Mouse (Mus musculus) hindbrain, embryonic 13.5 days (tissue): ENCODE measurements around the gene Mef2a. TPM values are rescaled to one million over a fixed set of nuclear protein-coding genes. Genes with fewer than 3 reads are reported as not detected.

Experiments
- ATAC-seq: fragments of 200-750 bp; cut with Nextera tagmentation; 2 replicates; pipeline ENCODE4 v1.8.0; 2017; ENCODE audit warnings: moderate TSS enrichment; ENCODE audit not compliant: low FRiP score
- H3K27ac ChIP-seq: fragments of 300-500 bp; sonication (generic); 2 replicates; pipeline ENCODE4 v1.5.1; 2015; ENCODE audit warnings: inconsistent platforms, mild to moderate bottlenecking, moderate library complexity
- H3K27me3 ChIP-seq: fragments of 300-500 bp; sonication (generic); 2 replicates; pipeline ENCODE4 v1.6.1; 2015; ENCODE audit warnings: mild to moderate bottlenecking, inconsistent platforms
- H3K36me3 ChIP-seq: fragments of 300-500 bp; sonication (generic); 2 replicates; pipeline ENCODE4 v1.6.1; 2015; ENCODE audit warnings: mild to moderate bottlenecking, inconsistent platforms
- H3K4me1 ChIP-seq: fragments of 300-500 bp; sonication (generic); replicated peaks from 2 replicates; pipeline ENCODE4 v1.6.1; 2015; ENCODE audit warnings: inconsistent platforms
- H3K4me2 ChIP-seq: fragments of 300-500 bp; sonication (generic); 2 replicates; pipeline ENCODE4 v1.6.1; 2015; ENCODE audit warnings: inconsistent platforms, mild to moderate bottlenecking, moderate library complexity
- H3K4me3 ChIP-seq: fragments of 300-500 bp; sonication (generic); 2 replicates; pipeline ENCODE4 v1.5.1; 2015; ENCODE audit warnings: mild to moderate bottlenecking, inconsistent platforms
- H3K9ac ChIP-seq: fragments of 300-500 bp; sonication (generic); 2 replicates; pipeline ENCODE4 v1.6.1; 2015; ENCODE audit warnings: mild to moderate bottlenecking, inconsistent platforms
- H3K9me3 ChIP-seq: fragments of 300-500 bp; sonication (generic); 2 replicates; pipeline ENCODE4 v1.6.1; 2016; ENCODE audit warnings: inconsistent platforms
- WGBS: fragments of 180-500 bp; shearing (Covaris S2); methylation state at CpG from one replicate; pipeline ENCODE4 v1.1.7; 2015; 5-methylcytosine and 5-hydroxymethylcytosine counted together
- polyA plus RNA-seq: library from polyadenylated mRNA; unstranded; fragments of >200 nt; fragmentation: Nextera tagmentation; extraction: Ambion mirVana; gene quantifications from 2 replicates; pipeline ENCODE4 v1.2.1, GENCODE M21; 2015

Gene Mef2a
- 36.9 and 37.8 TPM in 2 replicates for polyA plus RNA-seq

- H3K27me3 ChIP-seq, result no peaks in the 10 kb centered on the region
- H3K4me3 ChIP-seq, result peak within 1 kb of the TSS; percentile 93
- ATAC-seq, result peak; percentile 94
- H3K36me3 ChIP-seq, result no peaks in the 10 kb centered on the region
- H3K9ac ChIP-seq, result peak within 1 kb of the TSS; percentile 98
- no peaks in the 10 kb centered on the region for H3K9me3 ChIP-seq
- peak within 1 kb of the TSS; percentile 100 for H3K27ac ChIP-seq
- H3K4me2 ChIP-seq, result peak within 1 kb of the TSS; percentile 91
- WGBS, result under 1% methylated on average over 78 of the region's 89 CpGs
- H3K4me1 ChIP-seq, result peaks cover 23% of the 10 kb centered on the region
Measured at GRCm38 (mm10) chr7:67372729-67373583, at the start of gene Mef2a. Mef2a (minus strand) TSS chr7:67372858.

DNA sequence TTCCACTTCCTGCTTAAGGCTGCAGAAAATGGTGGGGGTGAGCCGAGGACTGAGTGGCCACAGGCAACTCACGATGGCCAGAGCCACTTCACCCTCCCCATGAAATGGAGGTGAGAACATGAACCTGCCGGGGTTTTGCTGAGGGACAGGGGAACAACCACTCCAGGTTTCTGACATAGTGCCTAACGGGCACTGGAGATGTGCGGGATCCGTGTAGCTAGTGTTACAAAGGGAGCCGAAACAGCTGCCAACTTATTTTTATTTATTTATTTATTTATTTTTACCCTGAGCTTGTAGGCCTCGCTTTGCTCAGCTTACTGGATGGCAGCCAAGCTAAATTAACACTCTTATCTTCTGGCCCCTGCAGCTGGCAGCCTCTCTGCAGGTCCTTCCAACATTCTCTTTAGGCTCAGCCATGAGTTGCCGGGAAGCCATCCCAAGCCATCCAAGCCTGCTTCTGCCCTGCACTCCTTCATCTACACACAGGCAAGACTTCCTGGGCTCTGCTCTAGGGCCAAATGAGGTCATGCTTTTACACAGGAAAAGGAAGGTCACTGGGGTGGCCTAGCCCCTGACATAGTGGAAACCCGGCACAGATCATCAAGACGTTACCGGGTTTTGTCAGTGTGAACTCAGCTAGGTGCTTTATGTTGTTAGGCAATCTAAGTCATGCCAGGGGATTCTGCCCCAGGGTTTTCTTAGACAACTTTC is 49.0 kb upstream of the Mef2a start:
- Histone ChIP-seq H3K4me2 (no peak overlapping the region), H3K9ac (no peak overlapping the region), H3K27ac (peak overlapping the region; percentile 60; the same call in 1 of the 2 replicates), H3K9me3 (no peaks in the 10 kb centered on the region), H3K27me3 (no peaks in the 10 kb centered on the region), H3K4me1 (peaks cover 15% of the 10 kb centered on the region), H3K4me3 (no peak overlapping the region), H3K36me3 (no peaks in the 10 kb centered on the region)
- 70% methylated on average over 12 of the region's 12 CpGs for WGBS
- ATAC-seq, result peak; percentile 36; the same call in 1 of the 2 replicates

DNA sequence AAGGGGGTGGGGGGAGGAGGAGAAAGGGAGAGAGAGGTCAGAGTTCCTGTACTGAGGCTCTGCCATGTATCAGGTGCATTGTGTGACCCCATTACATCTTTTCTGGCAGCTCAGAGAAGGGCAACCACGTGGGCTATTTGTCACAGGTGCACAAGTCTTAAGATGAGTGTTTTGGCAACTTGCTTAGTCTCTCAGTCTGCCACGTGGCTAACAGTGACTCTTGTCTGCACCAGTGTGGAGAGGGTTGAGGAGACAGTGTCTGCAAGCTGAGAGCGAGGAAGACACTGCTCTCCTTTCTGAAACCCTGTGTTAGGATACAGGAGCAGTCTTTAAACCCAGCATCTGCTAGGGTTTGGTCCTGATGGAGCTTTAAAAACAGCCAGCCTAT is 48.4 kb upstream of the Mef2a start:
- Histone ChIP-seq H3K4me1 (peaks cover 15% of the 10 kb centered on the region), H3K4me3 (no peak overlapping the region), H3K9ac (no peak overlapping the region), H3K36me3 (no peaks in the 10 kb centered on the region), H3K9me3 (no peaks in the 10 kb centered on the region), H3K27me3 (no peaks in the 10 kb centered on the region), H3K4me2 (no peak overlapping the region), H3K27ac (peak overlapping the region; percentile 60; the same call in 1 of the 2 replicates)
- WGBS, result 69% methylated on average over 3 of the region's 3 CpGs
- no peak for ATAC-seq

GRCm38 (mm10) chr7:67419591-67420314 is 47.1 kb upstream of the Mef2a start:
- WGBS, result 91% methylated on average over 17 of the region's 17 CpGs
- Histone ChIP-seq H3K36me3 (no peaks in the 10 kb centered on the region), H3K9ac (no peak overlapping the region), H3K4me1 (peaks cover 15% of the 10 kb centered on the region), H3K4me3 (no peak overlapping the region), H3K27ac (no peak overlapping the region), H3K4me2 (no peak overlapping the region), H3K9me3 (no peaks in the 10 kb centered on the region), H3K27me3 (no peaks in the 10 kb centered on the region)
- no peak for ATAC-seq

DNA sequence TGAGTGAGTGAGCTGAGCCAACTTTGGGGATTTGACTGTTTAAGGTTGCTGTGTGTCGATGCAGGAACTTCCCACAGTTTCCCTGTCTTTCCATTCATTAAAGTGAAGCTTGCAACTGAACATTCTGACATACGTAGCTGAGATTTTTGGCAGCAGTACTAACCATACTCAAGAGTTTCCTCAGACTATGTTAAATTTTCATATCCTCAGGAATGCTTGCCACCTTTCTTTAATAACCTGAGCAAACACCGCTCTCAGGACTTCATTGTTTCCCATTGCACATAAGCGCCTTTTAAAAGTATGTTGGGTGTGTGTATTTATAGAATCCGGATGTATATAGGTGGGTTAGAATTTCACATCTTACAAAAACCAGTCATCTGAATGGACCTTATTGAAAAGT is 45.5 kb upstream of the Mef2a start:
- Histone ChIP-seq H3K9ac (no peak overlapping the region), H3K4me3 (no peak overlapping the region), H3K4me1 (peaks cover 15% of the 10 kb centered on the region), H3K27me3 (no peaks in the 10 kb centered on the region), H3K36me3 (no peaks in the 10 kb centered on the region), H3K9me3 (no peaks in the 10 kb centered on the region), H3K4me2 (no peak overlapping the region), H3K27ac (no peak overlapping the region)
- 97% methylated on average over 5 of the region's 5 CpGs for WGBS
- no peak for ATAC-seq

- ATAC-seq, result no peak
- no peak overlapping the region for H3K27ac ChIP-seq
- H3K36me3 ChIP-seq, result no peaks in the 10 kb centered on the region
- H3K4me3 ChIP-seq, result no peak overlapping the region
- no peaks in the 10 kb centered on the region for H3K9me3 ChIP-seq
- H3K4me2 ChIP-seq, result no peak overlapping the region
- H3K27me3 ChIP-seq, result no peaks in the 10 kb centered on the region
- H3K4me1 ChIP-seq, result no peaks in the 10 kb centered on the region
- 75% methylated on average over 8 of the region's 8 CpGs for WGBS
- no peak overlapping the region for H3K9ac ChIP-seq
Measured at GRCm38 (mm10) chr7:67414766-67415165, 42.1 kb upstream of the Mef2a start.

GRCm38 (mm10) chr7:67412686-67413085 is 40.0 kb upstream of the Mef2a start:
- H3K4me3 ChIP-seq, result no peak overlapping the region
- no peak overlapping the region for H3K9ac ChIP-seq
- 76% methylated on average over 10 of the region's 10 CpGs for WGBS
- H3K36me3 ChIP-seq, result no peaks in the 10 kb centered on the region
- H3K4me2 ChIP-seq, result no peak overlapping the region
- no peaks in the 10 kb centered on the region for H3K9me3 ChIP-seq
- H3K4me1 ChIP-seq, result no peaks in the 10 kb centered on the region
- H3K27me3 ChIP-seq, result no peaks in the 10 kb centered on the region
- no peak for ATAC-seq
- H3K27ac ChIP-seq, result no peak overlapping the region

DNA sequence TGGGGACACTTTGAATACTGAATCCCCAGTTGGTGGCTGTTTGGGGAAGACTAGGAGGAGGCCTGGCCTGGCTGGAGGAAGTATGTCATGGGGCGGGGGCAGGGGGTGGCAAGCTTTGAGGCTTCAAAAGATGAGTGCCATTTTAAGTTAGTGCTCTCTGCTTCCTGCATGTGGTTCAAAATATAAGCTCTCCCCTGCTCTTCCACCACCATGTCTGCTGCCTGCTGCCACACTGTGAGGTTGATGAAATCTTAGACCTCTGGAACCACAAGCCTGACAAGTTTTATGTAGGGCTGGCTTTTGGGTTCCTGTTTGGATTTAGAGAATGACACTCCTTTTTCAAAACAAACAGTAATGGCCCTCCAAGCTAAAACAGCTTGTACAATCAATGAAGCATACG is 34.4 kb upstream of the Mef2a start:
- ATAC-seq, result no peak
- WGBS, result 83% methylated on average over 2 of the region's 2 CpGs
- Histone ChIP-seq H3K27me3 (no peaks in the 10 kb centered on the region), H3K27ac (no peak overlapping the region), H3K4me1 (no peaks in the 10 kb centered on the region), H3K4me2 (no peak overlapping the region), H3K4me3 (no peak overlapping the region), H3K9me3 (no peaks in the 10 kb centered on the region), H3K36me3 (no peaks in the 10 kb centered on the region), H3K9ac (no peak overlapping the region)

DNA sequence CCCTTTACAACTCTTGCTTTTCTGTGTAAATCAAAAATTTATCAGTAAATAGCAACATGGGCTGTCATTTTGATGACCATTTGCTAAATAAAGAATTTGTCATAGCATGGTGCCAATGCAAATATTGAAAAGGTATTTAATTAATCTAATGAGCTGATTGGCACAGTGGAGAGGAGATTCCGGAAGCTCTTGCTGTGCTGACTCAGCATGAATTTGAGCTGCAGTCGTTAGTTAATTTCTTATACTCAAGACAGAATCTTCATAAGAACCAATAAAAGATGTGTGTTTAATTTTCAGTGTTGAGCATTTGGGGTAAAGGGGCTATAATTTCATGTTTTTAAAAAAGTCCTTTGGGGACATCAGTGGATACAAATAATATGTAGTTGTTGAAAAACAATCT is 31.5 kb upstream of the Mef2a start:
- Histone ChIP-seq H3K36me3 (no peaks in the 10 kb centered on the region), H3K27ac (no peak overlapping the region), H3K27me3 (no peaks in the 10 kb centered on the region), H3K9me3 (no peaks in the 10 kb centered on the region), H3K4me1 (no peaks in the 10 kb centered on the region), H3K4me2 (no peak overlapping the region), H3K4me3 (no peak overlapping the region), H3K9ac (no peak overlapping the region)
- WGBS, result 74% methylated on average over 2 of the region's 2 CpGs
- no peak for ATAC-seq

DNA sequence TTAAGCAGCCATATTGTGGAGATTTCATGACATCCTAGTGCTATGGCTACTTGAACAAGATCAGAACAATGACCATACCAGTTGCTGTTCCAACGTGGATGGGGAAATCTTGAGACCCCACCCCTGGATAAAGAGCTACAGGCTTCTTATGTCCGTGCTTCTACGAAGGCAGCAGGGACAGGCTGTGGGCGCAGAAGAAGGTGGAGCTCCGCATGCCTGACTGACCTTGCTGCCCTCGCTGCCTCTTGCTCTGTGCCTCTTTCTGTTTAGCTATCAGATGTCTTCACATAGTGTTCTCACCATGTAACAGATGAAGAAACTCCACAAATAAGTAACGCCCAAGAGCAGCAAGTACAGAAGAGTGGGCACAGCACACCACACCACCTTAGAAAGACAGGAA is 29.7 kb upstream of the Mef2a start:
- Histone ChIP-seq H3K27ac (no peak overlapping the region), H3K4me3 (no peak overlapping the region), H3K4me2 (no peak overlapping the region), H3K27me3 (no peaks in the 10 kb centered on the region), H3K36me3 (no peaks in the 10 kb centered on the region), H3K9me3 (no peaks in the 10 kb centered on the region), H3K9ac (no peak overlapping the region), H3K4me1 (no peaks in the 10 kb centered on the region)
- 73% methylated on average over 7 of the region's 7 CpGs for WGBS
- no peak for ATAC-seq

DNA sequence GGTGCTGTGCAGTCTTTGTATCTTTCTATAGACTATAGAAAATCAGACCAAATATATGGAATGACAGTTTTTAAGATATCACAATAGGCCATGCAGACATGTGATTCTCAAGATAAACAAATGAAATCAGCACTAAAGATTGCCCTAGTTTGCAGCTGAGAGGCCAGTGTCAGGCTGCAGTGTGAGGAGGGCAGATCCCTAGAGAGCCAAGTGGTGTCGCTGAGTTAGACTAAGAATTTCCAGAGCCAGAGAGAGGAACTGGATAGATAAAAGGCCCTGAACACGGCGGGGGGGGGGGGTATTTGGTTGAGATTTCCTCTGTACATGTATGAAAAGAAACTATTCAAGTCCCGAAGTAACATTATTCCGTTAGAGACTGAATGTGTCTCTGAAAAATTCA is 28.7 kb upstream of the Mef2a start:
- no peaks in the 10 kb centered on the region for H3K9me3 ChIP-seq
- no peaks in the 10 kb centered on the region for H3K36me3 ChIP-seq
- no peaks in the 10 kb centered on the region for H3K27me3 ChIP-seq
- 63% methylated on average over 5 of the region's 5 CpGs for WGBS
- no peak overlapping the region for H3K9ac ChIP-seq
- H3K4me3 ChIP-seq, result no peak overlapping the region
- ATAC-seq, result no peak
- no peak overlapping the region for H3K4me2 ChIP-seq
- H3K4me1 ChIP-seq, result no peaks in the 10 kb centered on the region
- no peak overlapping the region for H3K27ac ChIP-seq

DNA sequence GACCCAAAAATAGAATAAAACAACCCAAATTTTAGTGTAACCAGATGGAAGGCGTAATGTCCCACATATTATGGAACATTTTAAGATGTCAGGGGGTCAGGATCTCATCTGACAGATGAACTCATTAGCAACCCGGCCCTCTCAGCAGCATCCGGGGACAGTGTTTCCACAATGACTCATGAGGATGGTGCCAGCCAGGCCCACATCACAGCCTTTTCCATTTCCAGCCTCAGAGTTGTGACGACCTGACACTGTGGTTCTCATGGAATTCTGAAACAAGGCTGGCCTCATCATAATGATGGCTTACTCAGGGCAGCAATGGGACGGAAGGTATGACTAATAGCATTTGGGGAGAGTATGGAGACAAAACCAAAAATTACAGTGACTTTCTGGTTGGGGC is 18.1 kb upstream of the Mef2a start:
- no peak for ATAC-seq
- Histone ChIP-seq H3K9ac (no peak overlapping the region), H3K27ac (no peak overlapping the region), H3K9me3 (no peaks in the 10 kb centered on the region), H3K27me3 (no peaks in the 10 kb centered on the region), H3K4me3 (no peak overlapping the region), H3K4me1 (no peaks in the 10 kb centered on the region), H3K36me3 (no peaks in the 10 kb centered on the region), H3K4me2 (no peak overlapping the region)
- 75% methylated on average over 5 of the region's 5 CpGs for WGBS
